Mouse (Mus musculus): ENCODE data around the gene Prkce. TPM values are rescaled to one million over a fixed set of nuclear protein-coding genes. Genes with fewer than 3 reads are reported as not detected.

Gene Prkce
- total and polyA plus RNA-seq, 3 experiments = 2.0 to 6.1 (median 2.7) TPM

DNA sequence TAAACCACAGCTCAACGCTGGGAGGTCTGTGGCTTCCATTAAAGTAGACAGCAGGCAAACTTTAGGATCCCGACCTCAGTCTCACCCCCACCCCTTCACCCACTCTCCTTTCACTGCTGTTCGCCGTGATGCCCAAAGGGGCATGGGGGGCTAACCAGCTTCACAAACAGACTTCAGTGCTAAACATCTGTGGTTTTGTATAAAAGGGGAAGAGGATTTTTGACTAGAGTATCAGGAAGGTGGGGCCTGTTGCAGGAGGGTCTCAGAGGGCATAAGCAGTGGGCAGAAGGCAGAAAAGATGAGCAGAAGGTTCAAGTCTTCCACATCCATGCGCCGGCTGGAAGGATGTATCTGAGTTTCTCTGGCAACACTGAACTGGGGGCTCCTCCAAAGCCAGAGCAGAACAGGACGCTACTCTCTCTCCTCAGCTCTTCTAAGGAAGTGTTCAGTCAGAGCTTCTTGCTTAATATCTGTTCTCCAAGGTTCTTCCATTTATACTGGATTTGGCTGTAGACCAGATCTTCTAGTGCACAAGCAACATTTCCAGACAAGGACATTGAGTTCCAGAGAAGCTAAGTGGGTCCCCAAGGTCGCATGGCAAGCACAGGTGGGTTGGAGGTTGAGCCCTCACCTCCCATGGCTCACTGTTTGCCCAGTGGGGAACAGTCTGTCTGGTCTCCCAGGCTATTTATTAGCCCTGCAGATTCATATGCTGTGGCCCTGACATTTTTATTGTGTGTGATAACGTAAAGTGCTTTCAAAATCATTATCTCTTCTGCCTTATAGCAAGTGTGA, 2.8 kb downstream of the Prkce start:
- no peaks in the 10 kb centered on the region for H3K9me3 ChIP-seq (replicated peaks)
- TF ChIP-seq TAL1 (conservative IDR thresholded peaks at IDR 0.05; ENCODE audit: low read depth, low read length) (no peak), GATA2 (IDR thresholded peaks at IDR 0.05; ENCODE audit: borderline replicate concordance, low read depth, low read length) (no peak), CTCF (IDR thresholded peaks at IDR 0.05; ENCODE audit: low read depth, low read length) (no peak), POLR2AphosphoS5 (IDR thresholded peaks at IDR 0.05; ENCODE audit: insufficient replicate concordance, low read depth, low read length) (no peak), GATA1 (IDR thresholded peaks at IDR 0.05; ENCODE audit: borderline replicate concordance, low read length) (no peak)
- ATAC-seq (ENCODE audit: extremely low read depth, insufficient number of reproducible peaks, low FRiP score, poor library complexity, severe bottlenecking) (no peak), DNase-seq (ENCODE audit: low spot score) (no peak)
- peaks cover 27% of the 10 kb centered on the region for H3K4me1 ChIP-seq (ENCODE audit: insufficient read depth, low read depth, low read length)
- H3K27me3 ChIP-seq (ENCODE audit: insufficient read depth, low read length) = peaks cover 25% of the 10 kb centered on the region
- peaks cover 5% of the 10 kb centered on the region for H3K36me3 ChIP-seq (replicated peaks)
- H3K4me3 ChIP-seq (ENCODE audit: low read depth, low read length) = no peak overlapping the region

DNA sequence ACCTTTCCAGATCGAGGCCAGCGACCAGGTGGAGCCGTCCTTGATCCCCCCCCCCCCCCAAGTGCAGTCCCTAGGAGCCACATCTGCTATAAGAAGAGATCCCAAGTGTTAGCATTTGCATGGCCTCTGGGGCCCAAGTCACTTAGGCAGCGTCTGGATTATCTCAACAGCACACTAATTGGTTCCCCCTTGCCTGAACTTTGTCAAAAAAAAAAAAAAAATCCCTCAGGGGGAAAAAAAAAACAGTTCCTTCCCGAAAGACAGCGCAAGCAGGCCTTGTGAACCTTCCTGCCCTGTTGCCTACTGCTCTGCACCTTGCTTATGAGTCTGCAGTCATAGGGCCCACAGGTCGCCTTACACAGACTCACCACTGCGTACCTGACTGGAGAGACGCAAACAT, 7.9 kb downstream of the Prkce start:
- Histone ChIP-seq H3K4me3 (ENCODE audit: low read depth, low read length) (no peak overlapping the region), H3K9me3 (replicated peaks) (no peaks in the 10 kb centered on the region), H3K36me3 (replicated peaks) (peaks cover 5% of the 10 kb centered on the region), H3K4me1 (ENCODE audit: insufficient read depth, low read depth, low read length) (no peaks in the 10 kb centered on the region), H3K27me3 (ENCODE audit: insufficient read depth, low read length) (peaks cover 13% of the 10 kb centered on the region)
- TF ChIP-seq CTCF (IDR thresholded peaks at IDR 0.05; ENCODE audit: low read depth, low read length) (no peak), TAL1 (conservative IDR thresholded peaks at IDR 0.05; ENCODE audit: low read depth, low read length) (no peak), GATA2 (IDR thresholded peaks at IDR 0.05; ENCODE audit: borderline replicate concordance, low read depth, low read length) (no peak), GATA1 (IDR thresholded peaks at IDR 0.05; ENCODE audit: borderline replicate concordance, low read length) (no peak)
- no peak for ATAC-seq (ENCODE audit: extremely low read depth, insufficient number of reproducible peaks, low FRiP score, poor library complexity, severe bottlenecking)
- no peak for DNase-seq (ENCODE audit: low spot score)

DNA sequence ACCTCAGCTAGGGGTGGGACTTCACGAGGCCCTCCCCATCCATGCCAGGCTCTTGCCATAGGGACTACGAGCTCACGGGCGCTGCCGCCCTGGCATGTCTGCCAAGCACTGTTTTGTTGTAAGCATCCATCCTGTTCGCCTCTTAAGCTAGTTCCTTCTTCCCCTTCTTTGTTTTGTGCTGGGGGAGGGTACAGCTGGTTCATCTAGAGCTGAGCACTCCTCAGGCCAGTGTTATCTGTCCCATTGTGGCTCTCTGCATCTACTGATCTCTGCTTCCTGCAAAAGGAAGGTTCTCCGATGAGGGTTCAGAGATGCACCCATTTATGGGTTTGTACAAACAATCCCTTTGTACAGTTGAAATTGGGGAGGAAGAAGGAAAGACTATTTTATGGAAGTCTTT, 9.1 kb downstream of the Prkce start:
- Histone ChIP-seq H3K36me3 (replicated peaks) (peaks cover 3% of the 10 kb centered on the region), H3K9me3 (replicated peaks) (no peaks in the 10 kb centered on the region), H3K4me3 (ENCODE audit: low read depth, low read length) (no peak overlapping the region), H3K4me1 (ENCODE audit: insufficient read depth, low read depth, low read length) (no peaks in the 10 kb centered on the region), H3K27me3 (ENCODE audit: insufficient read depth, low read length) (peaks cover 12% of the 10 kb centered on the region; the same call in 1 of the 2 replicates)
- ATAC-seq (ENCODE audit: extremely low read depth, insufficient number of reproducible peaks, low FRiP score, poor library complexity, severe bottlenecking) (no peak), DNase-seq (ENCODE audit: low spot score) (no peak)
- no peak for TF ChIP-seq GATA1 (IDR thresholded peaks at IDR 0.05; ENCODE audit: borderline replicate concordance, low read length)
- no peak for TF ChIP-seq CTCF (IDR thresholded peaks at IDR 0.05; ENCODE audit: low read depth, low read length)
- no peak for TF ChIP-seq TAL1 (conservative IDR thresholded peaks at IDR 0.05; ENCODE audit: low read depth, low read length)

DNA sequence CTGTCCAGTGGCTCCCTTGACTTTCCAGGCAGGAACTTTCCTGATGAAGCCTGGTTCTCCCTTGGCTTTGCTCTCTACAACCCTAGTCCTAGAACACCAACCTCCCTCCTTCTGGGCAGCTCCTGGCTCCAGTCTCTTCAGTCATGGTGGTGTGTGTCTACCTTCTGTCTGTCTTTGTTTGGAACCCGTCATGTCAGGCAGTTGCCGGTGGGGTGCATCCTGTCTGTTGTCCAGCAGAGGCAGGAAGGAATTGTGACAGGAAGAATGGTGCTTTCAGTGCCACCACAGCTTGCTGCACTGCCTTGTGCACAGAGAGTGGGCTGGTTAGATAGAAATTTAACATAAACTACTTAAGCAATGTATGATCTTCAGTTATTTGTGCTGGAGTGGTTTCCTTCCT, 16.2 kb downstream of the Prkce start:
- Histone ChIP-seq H3K4me1 (ENCODE audit: insufficient read depth, low read depth, low read length) (peaks cover 17% of the 10 kb centered on the region), H3K36me3 (replicated peaks) (no peaks in the 10 kb centered on the region), H3K4me3 (ENCODE audit: low read depth, low read length) (no peak overlapping the region), H3K27me3 (ENCODE audit: insufficient read depth, low read length) (peaks cover 12% of the 10 kb centered on the region; the same call in 1 of the 2 replicates), H3K9me3 (replicated peaks) (no peaks in the 10 kb centered on the region)
- DNase-seq (ENCODE audit: low spot score) = no peak
- no peak for TF ChIP-seq CTCF (IDR thresholded peaks at IDR 0.05; ENCODE audit: low read depth, low read length)
- no peak for TF ChIP-seq TAL1 (conservative IDR thresholded peaks at IDR 0.05; ENCODE audit: low read depth, low read length)
- no peak for TF ChIP-seq POLR2AphosphoS5 (IDR thresholded peaks at IDR 0.05; ENCODE audit: insufficient replicate concordance, low read depth, low read length)
- no peak for ATAC-seq (ENCODE audit: extremely low read depth, insufficient number of reproducible peaks, low FRiP score, poor library complexity, severe bottlenecking)

DNA sequence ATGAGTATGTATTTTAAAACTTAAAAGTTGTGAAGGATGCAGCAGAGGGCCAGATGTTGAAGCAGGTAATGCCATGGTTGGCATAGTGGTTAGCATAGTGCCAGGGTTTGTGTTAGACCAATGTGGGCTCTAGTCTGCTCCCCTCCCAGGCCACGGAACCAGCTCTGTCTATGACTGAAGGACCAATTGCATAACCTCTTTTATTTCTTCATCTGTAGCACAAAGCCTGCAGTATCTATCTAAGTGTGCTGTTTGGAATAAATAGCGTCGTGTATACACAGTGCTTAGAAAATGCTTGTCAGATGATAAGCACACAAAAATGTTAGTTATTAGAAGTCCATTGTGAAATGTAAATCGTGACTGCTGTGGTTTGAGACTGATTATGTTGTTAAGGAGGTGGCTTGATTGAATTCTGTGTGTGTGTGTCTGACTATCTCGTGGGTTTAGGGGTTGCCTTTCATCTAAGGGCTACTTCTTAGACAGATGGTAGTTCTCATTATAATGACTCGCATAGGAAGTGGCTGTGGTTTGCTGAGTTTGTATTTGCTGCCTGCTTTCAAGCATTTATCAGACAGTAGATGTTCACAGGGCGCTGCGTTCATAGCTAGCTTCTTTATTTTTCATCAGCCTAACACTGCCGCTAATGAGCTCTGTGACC, 17.1 kb downstream of the Prkce start:
- H3K4me3 ChIP-seq (ENCODE audit: low read depth, low read length) = no peak overlapping the region
- ATAC-seq (ENCODE audit: extremely low read depth, insufficient number of reproducible peaks, low FRiP score, poor library complexity, severe bottlenecking) = no peak
- DNase-seq (ENCODE audit: low spot score) = no peak
- no peaks in the 10 kb centered on the region for H3K9me3 ChIP-seq (replicated peaks)
- no peaks in the 10 kb centered on the region for H3K36me3 ChIP-seq (replicated peaks)
- TF ChIP-seq GATA2 (IDR thresholded peaks at IDR 0.05; ENCODE audit: borderline replicate concordance, low read depth, low read length) = no peak
- TF ChIP-seq CTCF (IDR thresholded peaks at IDR 0.05; ENCODE audit: low read depth, low read length) = no peak
- no peak for TF ChIP-seq GATA1 (IDR thresholded peaks at IDR 0.05; ENCODE audit: borderline replicate concordance, low read length)
- TF ChIP-seq POLR2AphosphoS5 (IDR thresholded peaks at IDR 0.05; ENCODE audit: insufficient replicate concordance, low read depth, low read length) = no peak
- no peak for TF ChIP-seq TAL1 (conservative IDR thresholded peaks at IDR 0.05; ENCODE audit: low read depth, low read length)
- peaks cover 12% of the 10 kb centered on the region; the same call in 1 of the 2 replicates for H3K27me3 ChIP-seq (ENCODE audit: insufficient read depth, low read length)
- peaks cover 17% of the 10 kb centered on the region for H3K4me1 ChIP-seq (ENCODE audit: insufficient read depth, low read depth, low read length)

DNA sequence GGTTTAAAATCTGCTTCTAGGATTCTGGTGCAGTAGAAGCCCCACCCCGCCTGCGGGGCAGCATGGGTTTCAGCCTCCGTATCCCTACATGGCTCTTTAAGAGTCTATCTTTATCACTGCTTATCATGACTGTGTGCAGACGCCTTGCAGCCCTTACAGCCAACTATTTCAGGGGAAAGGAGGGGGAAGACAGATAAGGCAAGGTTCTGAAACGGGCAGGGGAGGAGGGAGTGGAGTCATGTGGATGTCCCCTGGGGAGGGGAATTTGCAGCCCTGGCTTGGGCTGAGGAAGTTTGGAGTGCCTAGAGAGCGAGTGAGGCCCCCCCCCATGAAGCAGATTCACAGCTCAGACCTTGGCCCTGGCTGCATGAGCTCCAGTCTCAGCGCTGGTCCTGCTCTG, 18.0 kb downstream of the Prkce start:
- peaks cover 17% of the 10 kb centered on the region for H3K4me1 ChIP-seq (ENCODE audit: insufficient read depth, low read depth, low read length)
- no peak overlapping the region for H3K4me3 ChIP-seq (ENCODE audit: low read depth, low read length)
- H3K9me3 ChIP-seq (replicated peaks) = no peaks in the 10 kb centered on the region
- ATAC-seq (ENCODE audit: extremely low read depth, insufficient number of reproducible peaks, low FRiP score, poor library complexity, severe bottlenecking) (peak; percentile 87), DNase-seq (ENCODE audit: low spot score) (peak; percentile 35)
- peaks cover 12% of the 10 kb centered on the region; the same call in 1 of the 2 replicates for H3K27me3 ChIP-seq (ENCODE audit: insufficient read depth, low read length)
- H3K36me3 ChIP-seq (replicated peaks) = no peaks in the 10 kb centered on the region
- TF ChIP-seq TAL1 (conservative IDR thresholded peaks at IDR 0.05; ENCODE audit: low read depth, low read length) (no peak), GATA1 (IDR thresholded peaks at IDR 0.05; ENCODE audit: borderline replicate concordance, low read length) (no peak), CTCF (IDR thresholded peaks at IDR 0.05; ENCODE audit: low read depth, low read length) (no peak), GATA2 (IDR thresholded peaks at IDR 0.05; ENCODE audit: borderline replicate concordance, low read depth, low read length) (no peak), POLR2AphosphoS5 (IDR thresholded peaks at IDR 0.05; ENCODE audit: insufficient replicate concordance, low read depth, low read length) (no peak)

Measured in G1E (cell line).